Mouse (Mus musculus) stomach, postnatal 0 days (tissue): ENCODE results near the gene Cdc20b.

Source experiments
- CTCF ChIP-seq: IDR thresholded peaks from 2 replicates; pipeline ENCODE4 v1.5.1; 2016; ENCODE audit warnings: antibody characterized with exemption, low read depth, mild to moderate bottlenecking, moderate library complexity
- EP300 ChIP-seq: optimal IDR thresholded peaks from 2 replicates; pipeline ENCODE3; 2016; ENCODE audit warnings: antibody characterized with exemption

DNA sequence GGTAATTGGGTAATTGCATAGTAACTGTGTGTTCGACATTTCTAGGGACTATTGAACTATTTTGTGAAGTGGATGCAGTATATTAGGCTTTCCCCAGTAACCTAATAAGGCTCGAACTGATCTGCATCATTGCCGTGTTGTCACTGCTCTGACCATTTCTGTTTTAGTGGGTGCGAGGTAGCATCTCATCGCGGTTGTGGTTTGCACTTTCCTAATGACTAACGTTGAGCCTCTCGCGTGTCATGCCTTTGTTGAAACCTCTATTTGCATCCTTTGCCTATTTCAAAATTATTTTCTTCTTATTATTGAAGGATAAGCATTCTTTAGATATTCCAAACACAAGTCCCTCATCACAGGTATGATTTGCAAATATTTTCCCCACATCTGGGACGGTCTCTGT lies 69.8 kb downstream of the Cdc20b start:
- TF ChIP-seq CTCF (no peak), EP300 (no peak)
